Comparison of ENCODE assay signal across 26 mouse cellular contexts in the genomic region with DNA sequence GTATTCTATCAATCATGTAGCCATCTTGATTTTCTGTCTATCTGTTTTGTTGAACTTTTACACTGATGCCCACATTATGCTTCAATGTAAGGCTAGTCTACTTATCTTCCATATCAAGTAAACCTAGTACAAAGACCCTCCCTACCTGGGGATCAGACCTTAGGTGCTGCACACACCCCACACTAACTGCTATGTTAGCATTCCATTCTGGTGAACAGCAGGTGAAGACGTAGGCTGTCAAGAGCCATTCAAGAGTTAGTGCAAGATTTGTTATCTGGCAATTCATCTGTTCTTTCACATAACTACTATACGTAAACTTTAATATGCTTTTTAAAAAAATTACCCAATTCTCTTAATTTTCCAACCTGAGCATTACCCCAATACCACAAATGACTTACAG.
"Had no signal": no experiment of that assay in that cellular context is flagged by ENCODE, and none has a peak within 500 bp of the region (broad histone marks: within the 10 kb centered on the region; RNA-seq: fewer than 3 reads in every experiment).

No protein-coding gene starts in this region.

- H3K9me3 ChIP-seq: embryonic facial prominence, embryonic 12.5 days; embryonic facial prominence, embryonic 13.5 days; embryonic facial prominence, embryonic 15.5 days; forebrain, embryonic 10.5 days; forebrain, embryonic 12.5 days; forebrain, embryonic 13.5 days; forebrain, embryonic 15.5 days had no signal

- H3K4me1 ChIP-seq: embryonic facial prominence, embryonic 12.5 days; embryonic facial prominence, embryonic 13.5 days; embryonic facial prominence, embryonic 15.5 days; forebrain, embryonic 12.5 days; forebrain, embryonic 13.5 days; forebrain, embryonic 15.5 days had no signal

- H3K4me3 ChIP-seq: embryonic facial prominence, embryonic 12.5 days; embryonic facial prominence, embryonic 13.5 days; embryonic facial prominence, embryonic 15.5 days; erythroblast, embryonic 14.5 days; forebrain, embryonic 10.5 days; forebrain, embryonic 12.5 days; forebrain, embryonic 13.5 days; forebrain, embryonic 15.5 days; gastrocnemius, adult 2 months; heart, adult 2 months had no signal

- DNase-seq: cerebellum, adult 2 months; cerebellum, adult 8-10 months; cerebellum, adult 9-10 months; cerebellum, adult 9-11 months; cerebellum, postnatal 10 days; cerebellum, postnatal 14 days; cerebellum, postnatal 25 days; cerebellum, postnatal 36 days; embryo, embryonic 11 days; forebrain, postnatal 0 days; gastrocnemius, adult 2 months; gastrocnemius, postnatal 10 days; gastrocnemius, postnatal 14 days; gastrocnemius, postnatal 25 days; gastrocnemius, postnatal 36 days; heart, adult 18-20 months; heart, adult 2 months had no signal

- H3K27ac ChIP-seq: embryonic facial prominence, embryonic 12.5 days; embryonic facial prominence, embryonic 13.5 days; embryonic facial prominence, embryonic 15.5 days; forebrain, embryonic 10.5 days; forebrain, embryonic 12.5 days; forebrain, embryonic 13.5 days; forebrain, embryonic 15.5 days; gastrocnemius, adult 2 months; heart, adult 2 months had no signal

- H3K4me2 ChIP-seq: embryonic facial prominence, embryonic 12.5 days; embryonic facial prominence, embryonic 13.5 days; embryonic facial prominence, embryonic 15.5 days; forebrain, embryonic 12.5 days; forebrain, embryonic 13.5 days; forebrain, embryonic 15.5 days had no signal

- H3K27me3 ChIP-seq: embryonic facial prominence, embryonic 12.5 days; embryonic facial prominence, embryonic 13.5 days; embryonic facial prominence, embryonic 15.5 days; forebrain, embryonic 12.5 days; forebrain, embryonic 13.5 days; forebrain, embryonic 15.5 days had no signal

- ATAC-seq: forebrain, embryonic 14.5 days; forebrain, postnatal 0 days had no signal

- H3K9ac ChIP-seq: embryonic facial prominence, embryonic 12.5 days; embryonic facial prominence, embryonic 13.5 days; embryonic facial prominence, embryonic 15.5 days; forebrain, embryonic 12.5 days; forebrain, embryonic 13.5 days; forebrain, embryonic 15.5 days; forebrain, postnatal 0 days had no signal

- H3K36me3 ChIP-seq: embryonic facial prominence, embryonic 12.5 days; embryonic facial prominence, embryonic 13.5 days; embryonic facial prominence, embryonic 15.5 days; forebrain, embryonic 10.5 days; forebrain, embryonic 12.5 days; forebrain, embryonic 15.5 days had no signal
